Mouse (Mus musculus) heart, embryonic 14.5 days (tissue): ENCODE results near the gene Lrrc61. TPM values are rescaled to one million over a fixed set of nuclear protein-coding genes. Genes with fewer than 3 reads are reported as not detected.

Experiments
- ATAC-seq: fragments of 200-750 bp; cut with Nextera tagmentation; 2 replicates; pipeline ENCODE4 v1.8.0; 2017; ENCODE audit warnings: low read depth, moderate TSS enrichment; ENCODE audit not compliant: insufficient number of reproducible peaks, insufficient read depth, low FRiP score
- H3K27ac ChIP-seq, 2 experiments: fragments of 200-500 bp in 1 of 2; fragments of 300-500 bp in 1 of 2; sonication (generic) in 1 of 2; replicated peaks in 1 of 2; 2 replicates each; pipeline ENCODE4 v1.5.1; 2012 to 2014; ENCODE audit warnings: low read depth in 2 of 2, low read length in 2 of 2, control low read depth in 1 of 2, mild to moderate bottlenecking in 1 of 2, mixed read lengths in 1 of 2; ENCODE audit not compliant: control insufficient read depth in 1 of 2, insufficient read depth in 1 of 2
- H3K27me3 ChIP-seq: fragments of 300-500 bp; sonication (generic); 2 replicates; pipeline ENCODE4 v1.6.1; 2014; ENCODE audit warnings: mild to moderate bottlenecking, low read length, control low read depth; ENCODE audit not compliant: control insufficient read depth, insufficient read depth
- H3K36me3 ChIP-seq: fragments of 300-500 bp; sonication (generic); 2 replicates; pipeline ENCODE4 v1.6.1; 2014; ENCODE audit warnings: mild to moderate bottlenecking, control low read depth, low read length, mixed read lengths; ENCODE audit not compliant: control insufficient read depth, insufficient read depth
- H3K4me1 ChIP-seq, 2 experiments: fragments of 200-500 bp in 1 of 2; fragments of 300-500 bp in 1 of 2; sonication (generic) in 1 of 2; 2 replicates each; pipeline ENCODE4 v1.6.1; 2012 to 2014; ENCODE audit warnings: low read length in 2 of 2, control low read depth in 1 of 2, mixed read lengths in 1 of 2; ENCODE audit not compliant: control insufficient read depth in 2 of 2, insufficient read depth in 2 of 2
- H3K4me2 ChIP-seq: fragments of 300-500 bp; sonication (generic); 2 replicates; pipeline ENCODE4 v1.6.1; 2014; ENCODE audit warnings: mild to moderate bottlenecking, low read length
- H3K4me3 ChIP-seq, 2 experiments: fragments of 200-500 bp in 1 of 2; fragments of 300-500 bp in 1 of 2; sonication (generic) in 1 of 2; 2 replicates each; pipeline ENCODE4 v1.5.1; 2012 to 2014; ENCODE audit warnings: low read length in 2 of 2, mild to moderate bottlenecking in 2 of 2, control low read depth in 1 of 2, low read depth in 1 of 2, moderate library complexity in 1 of 2; ENCODE audit not compliant: control insufficient read depth in 1 of 2, insufficient read depth in 1 of 2
- H3K9ac ChIP-seq: fragments of 300-500 bp; sonication (generic); 2 replicates; pipeline ENCODE4 v1.6.1; 2014; ENCODE audit warnings: mild to moderate bottlenecking, low read length
- H3K9me3 ChIP-seq: fragments of 300-500 bp; sonication (generic); 2 replicates; pipeline ENCODE4 v1.6.1; 2016; ENCODE audit warnings: low read length, control low read depth; ENCODE audit not compliant: control insufficient read depth
- WGBS: fragments of 180-500 bp; shearing (Covaris S2); extraction: QIAGEN DNeasy Blood & Tissue Kit; methylation state at CpG from one replicate; pipeline ENCODE4 v1.1.7; 2014; 5-methylcytosine and 5-hydroxymethylcytosine counted together
- polyA plus RNA-seq: library from polyadenylated mRNA; unstranded; fragments of >200 nt; fragmentation: Nextera tagmentation; extraction: Ambion mirVana; gene quantifications from 2 replicates; pipeline ENCODE4 v1.2.1, GENCODE M21; 2014

Gene Lrrc61
- polyA plus RNA-seq, 1 experiment from 2014 or later, result 4.9 TPM

DNA sequence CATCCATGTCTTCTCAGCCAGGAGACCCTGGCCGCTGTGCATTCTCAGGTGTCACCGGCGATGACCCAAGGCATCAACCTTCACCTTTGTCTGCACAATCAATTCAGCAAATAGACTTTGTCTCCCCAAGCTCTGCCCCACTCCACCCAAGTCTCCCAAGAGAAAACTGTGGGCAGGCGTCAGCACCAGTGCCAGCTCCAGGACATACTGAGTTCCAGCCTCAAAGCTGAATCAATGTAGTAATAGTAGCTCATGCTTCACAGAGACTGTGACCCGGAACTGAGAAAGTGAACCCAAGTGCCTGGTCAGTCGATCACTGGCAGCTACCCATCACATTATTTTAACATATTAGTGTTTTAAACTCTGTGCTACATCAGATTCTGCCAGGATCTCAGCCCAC lies 6.3 kb upstream of the Lrrc61 start:
- no peak overlapping the region for H3K4me3 ChIP-seq
- H3K9me3 ChIP-seq, result no peaks in the 10 kb centered on the region
- no peak for ATAC-seq
- no peaks in the 10 kb centered on the region for H3K36me3 ChIP-seq
- H3K9ac ChIP-seq, result no peak overlapping the region
- H3K27me3 ChIP-seq, result no peaks in the 10 kb centered on the region
- no peaks in the 10 kb centered on the region for H3K4me1 ChIP-seq
- WGBS, result 78% methylated on average over 6 of the region's 6 CpGs
- H3K4me2 ChIP-seq, result no peak overlapping the region
- no peak overlapping the region for H3K27ac ChIP-seq

DNA sequence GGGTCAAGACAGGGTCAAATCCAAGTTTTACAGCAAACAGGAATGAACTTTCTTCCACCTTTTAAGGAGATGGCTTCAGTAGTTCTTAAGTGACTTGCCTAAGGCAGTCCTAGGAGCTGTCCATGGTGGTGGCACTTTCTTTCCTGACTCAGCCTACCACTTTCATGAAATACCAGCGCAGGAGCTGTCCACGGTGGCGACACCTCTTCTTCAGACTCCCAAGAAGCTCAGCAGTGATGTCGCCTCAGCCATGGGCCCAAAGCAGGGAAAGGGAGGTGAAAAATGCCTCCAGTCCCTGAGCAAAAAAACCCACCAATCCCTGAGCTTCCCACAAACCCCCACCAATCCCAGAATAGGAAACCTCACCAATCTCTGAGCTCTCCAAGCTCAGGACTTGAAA lies 1.7 kb upstream of the Lrrc61 start:
- ATAC-seq, result no peak
- H3K27ac ChIP-seq, result no peak overlapping the region
- H3K9ac ChIP-seq, result no peak overlapping the region
- H3K27me3 ChIP-seq, result no peaks in the 10 kb centered on the region
- H3K4me1 ChIP-seq, result peaks cover 9 to 12% of the 10 kb centered on the region in 2 experiments
- WGBS, result 35% methylated on average over 4 of the region's 4 CpGs
- no peaks in the 10 kb centered on the region for H3K9me3 ChIP-seq
- H3K4me3 ChIP-seq, result no peak overlapping the region
- no peaks in the 10 kb centered on the region for H3K36me3 ChIP-seq
- H3K4me2 ChIP-seq, result no peak overlapping the region

DNA sequence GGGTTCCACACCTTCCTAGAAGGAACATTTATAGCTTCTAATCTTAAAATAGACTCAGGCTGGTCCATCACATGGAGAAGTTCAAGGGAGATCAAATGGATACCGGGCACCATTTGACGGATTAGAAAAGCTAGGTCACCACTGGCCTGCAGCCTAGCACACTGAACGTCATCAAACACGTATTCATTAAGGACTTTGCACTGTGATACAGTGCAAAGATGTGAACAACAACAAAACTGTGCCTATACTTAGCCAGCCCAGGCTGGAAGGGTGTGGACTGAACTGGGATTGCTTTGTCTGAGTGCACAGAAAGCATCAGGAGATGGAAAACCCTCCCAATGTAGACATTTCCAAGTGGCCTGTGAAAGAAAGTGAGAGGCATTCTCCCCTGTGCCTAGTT lies 777 bp upstream of the Lrrc61 start:
- Histone ChIP-seq H3K4me1 (peaks cover 9 to 12% of the 10 kb centered on the region in 2 experiments), H3K4me2 (peak overlapping the region; percentile 92), H3K36me3 (no peaks in the 10 kb centered on the region), H3K9me3 (no peaks in the 10 kb centered on the region), H3K27me3 (no peaks in the 10 kb centered on the region), H3K9ac (peak overlapping the region; percentile 83), H3K27ac (peak overlapping the region; percentile 97 to 99), H3K4me3 (peak overlapping the region; percentile 55 to 57)
- no peak for ATAC-seq
- WGBS, result 71% methylated on average over 4 of the region's 4 CpGs

DNA sequence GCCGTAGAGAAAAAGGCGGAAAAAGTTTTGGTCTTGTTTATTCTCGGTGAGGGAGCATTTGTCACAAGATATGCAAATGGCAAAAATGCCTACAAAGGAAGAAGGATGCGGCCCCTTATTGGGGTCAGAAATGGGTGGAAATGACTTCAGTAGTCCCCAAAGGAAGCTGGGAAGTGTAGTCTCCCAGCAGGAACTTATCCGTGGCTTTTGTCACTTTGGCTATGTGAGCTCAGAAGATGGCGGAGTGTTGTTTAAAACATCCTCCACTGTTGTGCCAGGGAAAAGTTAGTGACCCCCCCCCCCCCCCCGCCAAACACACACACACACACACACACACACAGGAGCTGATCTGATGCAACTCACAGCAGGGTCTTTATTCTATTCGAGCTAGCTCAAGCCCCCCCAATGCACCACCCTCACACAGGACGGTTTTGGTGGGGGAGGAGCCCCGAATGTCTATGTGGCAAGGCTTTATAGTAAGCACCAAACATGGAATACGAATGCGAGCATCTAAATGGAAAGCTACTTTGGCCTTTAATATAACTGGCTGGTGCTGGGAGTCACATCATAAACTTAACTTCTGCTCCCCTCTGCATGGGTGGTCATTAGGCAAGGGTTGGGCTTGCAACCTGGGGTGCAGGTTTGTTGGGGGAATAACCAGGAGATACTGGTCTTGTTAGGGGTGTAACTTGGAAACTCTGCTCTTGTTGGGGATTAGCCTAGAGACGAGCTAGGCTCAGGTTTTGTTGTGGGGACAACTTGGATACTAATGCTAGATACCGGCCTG lies 701 bp downstream of the Lrrc61 start:
- Histone ChIP-seq H3K36me3 (peaks cover 12% of the 10 kb centered on the region; the same call in 1 of the 2 replicates), H3K4me1 (peaks cover 9 to 12% of the 10 kb centered on the region in 2 experiments), H3K9ac (peak overlapping the region; percentile 83), H3K4me2 (peak overlapping the region; percentile 92), H3K4me3 (peak overlapping the region; percentile 55 to 57), H3K9me3 (no peaks in the 10 kb centered on the region), H3K27me3 (no peaks in the 10 kb centered on the region), H3K27ac (peak overlapping the region; percentile 97 to 99)
- peak; percentile 73; the same call in 1 of the 2 replicates for ATAC-seq
- 29% methylated on average over 14 of the region's 14 CpGs for WGBS

DNA sequence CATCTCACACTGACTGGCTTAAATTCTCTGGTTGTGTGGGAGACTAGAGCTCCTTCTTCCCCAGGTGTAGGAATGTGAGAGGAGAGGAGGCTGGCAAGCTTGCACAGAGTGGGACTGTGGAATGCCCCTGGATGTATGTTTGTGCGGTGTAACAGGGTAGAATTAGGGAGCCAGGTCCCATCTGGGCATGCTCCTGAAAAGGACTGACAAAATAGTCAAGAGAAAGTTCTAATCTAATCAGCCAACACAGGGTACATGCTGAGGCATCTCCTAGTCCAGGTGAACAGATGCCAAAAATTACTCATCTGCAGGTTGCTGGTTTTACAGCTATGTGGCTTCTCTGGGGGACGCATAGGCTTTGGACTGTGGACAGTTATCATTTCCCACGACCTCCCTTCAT lies 1.4 kb downstream of the Lrrc61 start:
- no peak overlapping the region for H3K4me2 ChIP-seq
- H3K27me3 ChIP-seq, result no peaks in the 10 kb centered on the region
- peaks cover 16% of the 10 kb centered on the region; the same call in 1 of the 2 replicates for H3K36me3 ChIP-seq
- ATAC-seq, result no peak
- whole genome bisulfite sequencing, result 75% methylated on average over 3 of the region's 3 CpGs
- H3K4me3 ChIP-seq, result no peak overlapping the region
- H3K9ac ChIP-seq, result no peak overlapping the region
- H3K4me1 ChIP-seq, result peaks cover 9 to 12% of the 10 kb centered on the region in 2 experiments
- H3K9me3 ChIP-seq, result no peaks in the 10 kb centered on the region
- H3K27ac ChIP-seq, result peak overlapping the region in 1 of 2 experiments; percentile 99; a peak in 1 of 4 replicates

DNA sequence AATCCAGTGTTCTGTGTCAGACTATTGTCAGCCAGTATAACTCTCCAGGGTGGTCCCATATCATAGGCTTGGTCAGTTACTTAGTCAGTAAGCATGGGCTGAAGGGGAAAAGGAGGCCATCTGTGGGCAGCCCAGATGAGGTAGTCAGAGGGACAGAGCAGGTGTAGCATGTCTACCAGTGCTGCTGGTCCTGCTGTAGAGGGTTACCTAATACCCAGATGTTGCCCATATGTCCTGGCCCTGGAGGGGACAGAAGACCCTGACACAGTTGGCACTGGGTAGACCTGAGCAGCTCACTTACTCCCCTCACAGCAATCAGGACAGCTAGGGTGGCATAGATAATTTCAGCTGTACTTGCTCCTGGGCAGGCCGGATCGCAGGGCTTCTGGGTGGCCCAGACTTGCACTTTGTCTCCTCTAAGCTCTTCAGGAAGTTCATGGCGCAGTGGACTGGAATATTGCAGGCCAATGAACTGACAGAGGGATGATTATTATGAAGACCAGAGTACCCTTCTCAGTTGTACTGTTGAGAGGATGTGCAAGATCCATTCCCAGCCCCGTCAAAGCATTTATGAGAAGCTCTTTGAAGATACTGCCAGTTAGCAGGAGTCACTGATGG lies 11.2 kb downstream of the Lrrc61 start:
- no peak overlapping the region for H3K4me2 ChIP-seq
- no peaks in the 10 kb centered on the region for H3K27me3 ChIP-seq
- ATAC-seq, result no peak
- no peaks in the 10 kb centered on the region for H3K9me3 ChIP-seq
- 75% methylated on average over 4 of the region's 4 CpGs for WGBS
- no peak overlapping the region for H3K4me3 ChIP-seq
- peaks cover 10% of the 10 kb centered on the region for H3K36me3 ChIP-seq
- H3K4me1 ChIP-seq, result peaks cover 27 to 40% of the 10 kb centered on the region in 2 experiments
- H3K9ac ChIP-seq, result no peak overlapping the region
- peak overlapping the region; percentile 7 to 53; a peak in 3 of 4 replicates for H3K27ac ChIP-seq

DNA sequence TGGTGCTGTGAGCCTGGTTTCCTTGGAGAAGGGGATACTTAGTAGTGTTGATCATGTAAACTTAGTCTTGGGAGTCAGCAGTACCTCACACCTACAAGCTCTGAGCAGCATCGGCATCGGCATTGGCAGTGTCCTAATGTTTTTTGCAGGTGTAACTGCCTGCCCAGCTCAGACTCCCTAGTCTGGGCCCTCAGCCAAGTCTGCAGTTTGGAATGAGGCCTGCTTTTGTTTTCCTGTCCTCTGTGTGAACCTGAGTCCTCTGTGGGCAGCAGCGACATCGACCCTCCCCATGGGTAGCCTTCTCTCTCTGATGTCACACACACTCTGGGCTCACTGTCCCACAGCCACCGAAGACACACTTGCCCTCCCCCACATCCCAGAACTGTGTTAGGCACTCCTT lies 11.7 kb downstream of the Lrrc61 start:
- Histone ChIP-seq H3K9me3 (no peaks in the 10 kb centered on the region), H3K4me3 (no peak overlapping the region), H3K27ac (peak overlapping the region; percentile 13 to 53), H3K9ac (no peak overlapping the region), H3K4me2 (no peak overlapping the region), H3K36me3 (peaks cover 10% of the 10 kb centered on the region), H3K27me3 (no peaks in the 10 kb centered on the region), H3K4me1 (peaks cover 27 to 40% of the 10 kb centered on the region in 2 experiments)
- peak; percentile 31; the same call in 1 of the 2 replicates for ATAC-seq
- WGBS, result 6% methylated on average over 5 of the region's 5 CpGs
